Mouse (Mus musculus) stomach, embryonic 15.5 days (tissue): ENCODE results near the gene Gm21992. TPM values are rescaled to one million over a fixed set of nuclear protein-coding genes. Genes with fewer than 3 reads are reported as not detected.
"Not testable (repeated sequence)": the region's sequence is repeated elsewhere in the genome, so short reads cannot be mapped to it uniquely, and the experiment has no call there.

ENCODE experiments used
- ATAC-seq: fragments of 200-750 bp; cut with Nextera tagmentation; 2 replicates; pipeline ENCODE4 v1.8.0; 2017; ENCODE audit warnings: low read depth, moderate number of reproducible peaks, moderate TSS enrichment; ENCODE audit not compliant: insufficient read depth, low FRiP score
- H3K27ac ChIP-seq: fragments of 300-500 bp; sonication (generic); 2 replicates; pipeline ENCODE4 v1.5.1; 2015; ENCODE audit warnings: mild to moderate bottlenecking, inconsistent platforms
- H3K27me3 ChIP-seq: fragments of 300-500 bp; sonication (generic); replicated peaks from 2 replicates; pipeline ENCODE4 v1.6.1; 2015; ENCODE audit warnings: inconsistent platforms
- H3K36me3 ChIP-seq: fragments of 300-500 bp; sonication (generic); 2 replicates; pipeline ENCODE4 v1.6.1; 2015; ENCODE audit warnings: inconsistent platforms
- H3K4me1 ChIP-seq: fragments of 300-500 bp; sonication (generic); 2 replicates; pipeline ENCODE4 v1.6.1; 2015; ENCODE audit warnings: inconsistent platforms
- H3K4me2 ChIP-seq: fragments of 300-500 bp; sonication (generic); 2 replicates; pipeline ENCODE4 v1.6.1; 2015; ENCODE audit warnings: mild to moderate bottlenecking, inconsistent platforms
- H3K4me3 ChIP-seq: fragments of 300-500 bp; sonication (generic); replicated peaks from 2 replicates; pipeline ENCODE4 v1.5.1; 2015; ENCODE audit warnings: inconsistent platforms
- H3K9ac ChIP-seq: fragments of 300-500 bp; sonication (generic); 2 replicates; pipeline ENCODE4 v1.6.1; 2015; ENCODE audit warnings: inconsistent platforms
- H3K9me3 ChIP-seq: fragments of 300-500 bp; sonication (generic); 2 replicates; pipeline ENCODE4 v1.6.1; 2016; ENCODE audit warnings: inconsistent platforms
- WGBS: fragments of 180-500 bp; shearing (Covaris S2); methylation state at CpG from one replicate; pipeline ENCODE4 v1.1.7; 2015; 5-methylcytosine and 5-hydroxymethylcytosine counted together
- polyA plus RNA-seq: library from polyadenylated mRNA; unstranded; fragments of >200 nt; fragmentation: Nextera tagmentation; extraction: Ambion mirVana; gene quantifications from 2 replicates; pipeline ENCODE4 v1.2.1, GENCODE M21; 2015

The Gm21992 gene
- polyA plus RNA-seq, 1 experiment from 2014 or later: 38.0 TPM

DNA sequence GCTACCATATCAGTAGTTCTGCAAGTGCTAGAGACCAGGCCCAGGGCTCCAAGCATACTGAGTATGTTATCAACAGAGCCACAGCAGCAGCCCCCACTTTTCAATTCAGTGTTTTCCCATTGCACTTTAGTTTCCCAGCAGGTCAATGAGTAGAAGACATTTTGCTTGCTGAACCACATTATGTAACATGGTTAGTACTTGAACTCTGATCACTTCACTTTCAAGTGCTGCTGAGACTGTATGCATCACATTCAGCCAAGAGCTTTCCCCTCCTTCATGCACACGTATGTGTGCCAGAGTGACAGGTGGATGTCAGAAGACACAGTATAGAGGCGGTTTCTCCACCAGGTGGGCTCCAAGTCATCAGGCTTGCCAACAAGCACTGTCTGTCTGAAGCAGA is 28.5 kb downstream of the Gm21992 start:
- H3K36me3 ChIP-seq: peaks cover 51% of the 10 kb centered on the region
- H3K4me1 ChIP-seq: 0 out of 2 replicates have a peak, but pooled peaks cover 3% of the 10 kb centered on the region
- H3K4me2 ChIP-seq: no peak overlapping the region
- H3K9me3 ChIP-seq: no peaks in the 10 kb centered on the region
- ATAC-seq: no peak
- 88% methylated on average over 2 of the region's 2 CpGs for WGBS
- no peaks in the 10 kb centered on the region for H3K27me3 ChIP-seq
- H3K9ac ChIP-seq: no peak overlapping the region
- H3K27ac ChIP-seq: no peak overlapping the region
- H3K4me3 ChIP-seq: no peak overlapping the region

DNA sequence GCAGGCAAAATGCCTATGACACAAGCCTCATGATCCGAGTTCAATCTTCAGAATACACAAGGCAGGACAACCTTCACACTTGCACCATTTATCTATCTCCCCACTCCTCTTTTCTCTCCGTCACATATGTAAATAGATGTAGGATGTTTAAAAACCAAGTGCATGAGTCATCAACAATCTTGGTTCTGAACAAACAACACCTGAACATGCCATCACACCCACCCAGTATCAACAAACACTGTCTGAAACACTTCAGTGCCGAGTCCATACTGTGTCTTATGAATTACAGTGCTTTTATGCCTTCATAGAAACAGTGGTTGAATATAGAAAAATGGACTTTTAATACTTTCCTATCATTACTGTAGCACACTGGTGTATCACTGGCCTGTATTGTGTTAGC is 38.6 kb downstream of the Gm21992 start:
- ATAC-seq: no peak

DNA sequence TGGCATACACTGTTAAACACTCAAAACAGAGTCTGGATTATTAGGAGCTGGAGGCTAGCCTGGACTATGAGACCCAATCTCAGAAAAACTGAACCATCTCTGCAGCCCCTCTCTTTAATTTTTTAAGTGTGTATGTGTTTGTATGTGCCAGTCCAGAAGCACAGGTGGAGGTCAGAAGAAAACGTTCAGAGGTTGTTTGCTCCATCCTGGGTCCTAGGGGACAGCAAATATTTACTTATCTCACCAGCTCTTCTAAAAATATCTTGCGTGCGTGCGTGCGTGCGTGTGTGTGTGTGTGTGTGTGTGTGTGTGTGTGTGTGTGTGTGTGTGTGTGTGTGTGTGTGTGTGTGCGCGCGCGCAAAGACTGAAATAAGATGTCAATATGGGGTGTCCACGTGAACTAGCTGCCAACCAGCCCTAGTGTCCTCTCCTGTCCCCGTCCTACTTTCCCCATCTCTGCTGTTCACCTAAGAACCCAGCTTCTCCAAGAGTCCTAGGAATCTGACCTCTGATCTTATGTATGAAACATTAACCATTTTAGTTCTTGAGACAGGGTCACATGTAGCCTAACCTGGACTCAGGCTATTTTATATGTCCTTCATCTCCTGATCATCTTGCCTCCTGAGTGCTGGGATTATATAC is 43.8 kb downstream of the Gm21992 start:
- Histone ChIP-seq H3K4me1 (no peaks in the 10 kb centered on the region), H3K27me3 (no peaks in the 10 kb centered on the region), H3K9me3 (no peaks in the 10 kb centered on the region), H3K36me3 (peaks cover 36% of the 10 kb centered on the region), H3K27ac (no peak overlapping the region), H3K4me3 (no peak overlapping the region), H3K9ac (no peak overlapping the region), H3K4me2 (no peak overlapping the region)
- no peak for ATAC-seq
- 75% methylated on average over 10 of the region's 12 CpGs for WGBS

More for the DNA sequence above, 38.6 kb downstream of the Gm21992 start:
- 64% methylated on average over 3 of the region's 3 CpGs for WGBS
- H3K4me3 ChIP-seq: no peak overlapping the region
- H3K9ac ChIP-seq: no peak overlapping the region
- H3K4me2 ChIP-seq: no peak overlapping the region
- H3K9me3 ChIP-seq: no peaks in the 10 kb centered on the region
- 0 out of 2 replicates have a peak, but pooled peaks cover 3% of the 10 kb centered on the region for H3K4me1 ChIP-seq
- H3K27me3 ChIP-seq: no peaks in the 10 kb centered on the region
- peaks cover 17% of the 10 kb centered on the region; the same call in 1 of the 2 replicates for H3K36me3 ChIP-seq
- H3K27ac ChIP-seq: no peak overlapping the region

DNA sequence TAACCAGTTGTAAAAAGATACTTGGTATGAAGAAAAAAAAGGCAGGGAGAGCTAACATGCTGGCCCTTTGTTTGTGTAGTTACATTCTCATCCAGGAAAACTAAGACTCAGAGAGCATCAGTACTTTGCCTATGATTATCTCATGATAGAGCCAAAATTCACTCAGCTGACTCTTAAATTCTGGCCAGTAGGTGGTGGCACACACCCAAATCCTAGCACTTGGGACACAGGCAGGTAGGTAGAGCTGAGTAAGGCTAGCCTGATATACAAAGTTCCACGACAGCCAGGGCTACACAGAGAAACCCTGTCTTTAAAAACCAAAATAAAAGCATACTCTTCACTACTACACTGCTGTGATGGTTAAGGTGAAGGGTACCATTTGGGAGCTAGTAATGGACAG is 48.5 kb downstream of the Gm21992 start:
- no peak overlapping the region for H3K4me3 ChIP-seq
- H3K27me3 ChIP-seq: no peaks in the 10 kb centered on the region
- no peak for ATAC-seq
- no peak overlapping the region for H3K9ac ChIP-seq
- H3K36me3 ChIP-seq: peaks cover 36% of the 10 kb centered on the region
- peaks cover 5% of the 10 kb centered on the region for H3K4me1 ChIP-seq
- WGBS: 62% methylated on average over 1 of the region's 1 CpGs
- no peak overlapping the region for H3K4me2 ChIP-seq
- H3K27ac ChIP-seq: no peak overlapping the region
- H3K9me3 ChIP-seq: no peaks in the 10 kb centered on the region

DNA sequence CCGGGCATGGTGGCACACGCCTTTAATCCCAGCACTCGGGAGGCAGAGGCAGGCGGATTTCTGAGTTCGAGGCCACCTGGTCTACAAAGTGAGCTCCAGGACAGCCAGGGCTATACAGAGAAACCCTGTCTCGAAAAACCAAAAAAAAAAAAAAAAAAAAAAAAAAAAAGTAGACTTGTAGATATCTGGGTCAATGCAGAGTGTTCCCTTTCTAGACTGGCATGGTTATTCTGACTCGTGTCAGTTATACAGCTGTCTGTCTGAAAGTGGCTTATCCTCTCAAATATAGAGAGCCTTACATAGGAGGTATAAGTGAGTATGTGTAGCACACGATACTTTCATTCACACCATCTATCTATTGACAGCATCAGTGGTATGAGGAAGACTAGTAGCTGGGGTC is 50.9 kb downstream of the Gm21992 start:
- not testable (repeated sequence) for H3K4me3 ChIP-seq, H3K9me3 ChIP-seq, ATAC-seq, H3K4me1 ChIP-seq, H3K9ac ChIP-seq, H3K27me3 ChIP-seq, H3K27ac ChIP-seq, H3K4me2 ChIP-seq
- H3K36me3 ChIP-seq: peaks cover 22% of the 10 kb centered on the region; the same call in 1 of the 2 replicates
- WGBS: 87% methylated on average over 8 of the region's 8 CpGs

DNA sequence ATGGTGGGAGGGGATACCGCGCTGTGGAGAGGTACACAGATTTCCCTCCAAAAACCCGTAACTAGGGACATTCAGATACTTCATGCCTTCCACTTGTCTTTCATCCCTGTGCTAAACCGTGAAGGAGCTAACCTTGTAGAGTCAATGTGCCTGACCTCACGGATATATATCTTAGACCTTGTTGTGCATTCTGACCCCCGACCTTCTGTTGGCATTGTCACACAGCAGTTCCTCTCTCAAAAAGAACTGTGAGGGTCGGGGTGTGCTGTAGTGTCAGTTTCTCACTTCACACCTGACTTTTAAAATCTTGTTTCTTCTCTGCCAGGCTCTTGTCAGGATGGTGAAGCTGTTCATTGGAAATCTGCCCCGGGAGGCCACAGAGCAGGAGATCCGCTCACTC is 54.5 kb downstream of the Gm21992 start:
- Histone ChIP-seq H3K9me3 (no peaks in the 10 kb centered on the region), H3K4me3 (peak overlapping the region; percentile 78), H3K4me1 (peaks cover 9% of the 10 kb centered on the region), H3K36me3 (0 out of 2 replicates have a peak, but pooled peaks cover 4% of the 10 kb centered on the region), H3K4me2 (peak overlapping the region; percentile 77), H3K27me3 (no peaks in the 10 kb centered on the region), H3K9ac (peak overlapping the region; percentile 77), H3K27ac (peak overlapping the region; percentile 97)
- WGBS: 2% methylated on average over 9 of the region's 9 CpGs
- no peak for ATAC-seq

DNA sequence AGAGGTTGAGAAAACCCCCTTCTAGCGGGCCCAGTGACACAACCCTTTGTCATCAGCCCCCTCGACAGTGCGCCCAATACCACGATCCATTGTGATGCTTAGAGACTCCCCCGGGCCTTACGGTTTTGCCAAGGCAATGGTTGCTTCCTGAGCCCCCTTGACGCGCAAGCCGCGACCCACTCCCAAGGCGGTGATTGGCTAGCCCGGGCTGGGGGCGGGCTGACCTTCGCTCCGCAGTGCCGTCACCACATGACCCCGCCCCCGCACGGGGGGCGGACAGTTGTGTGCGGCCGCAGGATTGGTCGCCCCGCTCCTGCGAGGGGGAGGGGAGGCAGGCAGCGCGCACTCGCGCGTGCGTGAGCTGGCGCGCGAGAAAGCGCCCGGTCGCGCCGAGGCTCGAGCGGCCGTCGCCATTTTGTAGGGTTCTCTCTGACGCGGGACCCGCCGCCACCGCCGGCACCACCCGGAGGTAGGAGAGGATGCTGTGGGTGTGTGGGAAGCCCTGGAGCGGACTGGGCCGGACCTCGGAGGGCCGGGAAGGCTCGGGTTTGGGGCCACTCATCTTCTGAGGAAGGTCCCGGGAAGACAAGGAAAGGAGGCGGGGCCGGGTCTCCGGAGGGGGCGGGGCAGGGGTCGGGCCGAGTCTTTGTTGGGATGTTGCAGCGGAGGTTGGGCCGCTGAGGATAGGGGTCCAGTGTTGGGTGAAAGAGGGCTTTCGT is 55.1 kb downstream of the Gm21992 start, which contains the start of gene Rbm4b:
Gene Rbm4b, plus strand, starts transcription at position 305 of the 719 bp plus-strand sequence.
- ATAC-seq: peak; percentile 96
- WGBS: under 1% methylated on average over 62 of the region's 65 CpGs
- peak within 1 kb of the TSS; percentile 77 for H3K4me2 ChIP-seq
- peak within 1 kb of the TSS; percentile 77 for H3K9ac ChIP-seq
- no peaks in the 10 kb centered on the region for H3K27me3 ChIP-seq
- H3K27ac ChIP-seq: peak within 1 kb of the TSS; percentile 97
- peak within 1 kb of the TSS; percentile 78 for H3K4me3 ChIP-seq
- H3K9me3 ChIP-seq: no peaks in the 10 kb centered on the region
- peaks cover 9% of the 10 kb centered on the region for H3K4me1 ChIP-seq
- no peaks in the 10 kb centered on the region for H3K36me3 ChIP-seq

DNA sequence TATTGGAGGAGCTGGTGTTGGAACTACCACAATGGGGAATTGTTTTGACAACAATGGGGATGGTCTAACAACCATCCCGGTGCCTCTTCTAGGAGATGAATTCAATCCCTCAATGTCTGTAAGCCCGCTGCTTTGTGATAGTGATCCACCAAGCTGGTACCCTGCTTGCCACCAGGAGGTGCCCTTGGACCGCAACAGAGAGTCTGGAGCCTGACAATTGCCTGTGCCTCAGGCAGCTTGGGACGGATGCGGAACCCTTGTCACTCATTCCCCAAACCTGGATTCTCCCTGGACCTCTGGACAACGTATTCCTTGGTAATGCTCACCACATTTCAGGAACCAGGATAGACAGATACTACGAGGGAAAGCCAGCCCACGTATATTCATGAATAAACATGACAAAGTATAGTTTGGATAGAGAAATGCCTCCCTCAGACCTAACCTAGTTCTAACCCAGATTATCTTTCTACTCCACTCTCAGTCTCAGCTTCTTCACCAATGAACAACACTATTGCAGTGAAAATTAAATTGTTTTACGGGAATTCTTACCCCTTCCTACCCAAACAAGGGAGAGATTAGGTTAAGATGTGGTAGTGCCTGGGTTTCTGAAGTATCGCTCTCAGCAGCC is 55.7 kb downstream of the Gm21992 start:
- Histone ChIP-seq H3K4me1 (peaks cover 9% of the 10 kb centered on the region), H3K4me2 (peak overlapping the region; percentile 77), H3K9me3 (no peaks in the 10 kb centered on the region), H3K27me3 (no peaks in the 10 kb centered on the region), H3K36me3 (no peaks in the 10 kb centered on the region), H3K4me3 (peak overlapping the region; percentile 78), H3K9ac (no peak overlapping the region; the same call in 1 of the 2 replicates), H3K27ac (peak overlapping the region; percentile 97)
- ATAC-seq: peak; percentile 57
- WGBS: under 1% methylated on average over 10 of the region's 10 CpGs

DNA sequence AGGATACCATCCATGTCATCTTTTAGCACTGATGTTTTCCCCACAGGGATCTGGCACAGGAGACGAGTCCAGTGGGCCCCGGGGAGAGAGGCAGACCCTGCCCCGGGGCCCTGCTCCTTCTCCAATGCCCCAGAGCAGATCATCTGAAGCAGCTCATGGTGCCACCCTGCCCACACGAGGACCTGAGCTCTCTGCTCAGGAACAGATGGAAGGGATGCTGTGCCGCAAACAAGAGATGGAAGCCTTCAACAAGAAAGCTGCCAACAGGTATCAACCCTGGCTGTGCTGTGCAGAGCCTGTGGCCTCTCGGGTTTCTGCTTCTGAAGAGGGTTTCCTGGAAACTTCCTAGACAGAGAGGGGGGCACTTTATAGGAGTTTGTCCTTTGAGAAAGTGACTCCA is 61.4 kb downstream of the Gm21992 start:
- Histone ChIP-seq H3K9ac (no peak overlapping the region), H3K4me3 (no peak overlapping the region), H3K9me3 (no peaks in the 10 kb centered on the region), H3K27me3 (no peaks in the 10 kb centered on the region), H3K4me2 (no peak overlapping the region), H3K36me3 (no peaks in the 10 kb centered on the region), H3K4me1 (no peaks in the 10 kb centered on the region), H3K27ac (no peak overlapping the region)
- no peak for ATAC-seq
- 82% methylated on average over 6 of the region's 6 CpGs for WGBS

DNA sequence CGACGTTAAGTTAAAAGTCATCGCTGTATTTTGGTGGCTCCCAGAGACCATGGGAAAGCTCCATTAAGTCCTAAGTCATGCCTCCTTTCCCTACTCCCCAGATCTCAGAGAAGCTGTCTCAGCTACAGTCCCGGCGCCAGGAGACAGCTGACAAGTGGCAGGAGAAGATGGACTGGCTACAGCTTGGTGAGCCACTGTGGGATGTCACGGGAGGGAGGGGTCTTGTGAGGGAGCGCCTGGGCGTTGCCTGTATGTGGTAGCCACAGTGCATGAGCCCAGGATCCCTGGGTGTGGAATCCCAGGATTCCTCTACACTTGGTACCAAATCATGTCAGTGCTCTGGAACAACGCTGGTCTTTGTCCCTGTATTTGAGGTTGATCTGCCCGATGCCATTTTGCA is 62.9 kb downstream of the Gm21992 start:
- no peaks in the 10 kb centered on the region for H3K27me3 ChIP-seq
- H3K36me3 ChIP-seq: no peaks in the 10 kb centered on the region
- H3K4me2 ChIP-seq: no peak overlapping the region
- H3K9me3 ChIP-seq: no peaks in the 10 kb centered on the region
- no peak overlapping the region for H3K27ac ChIP-seq
- no peaks in the 10 kb centered on the region for H3K4me1 ChIP-seq
- no peak overlapping the region for H3K4me3 ChIP-seq
- WGBS: 81% methylated on average over 10 of the region's 10 CpGs
- H3K9ac ChIP-seq: no peak overlapping the region
- ATAC-seq: no peak

DNA sequence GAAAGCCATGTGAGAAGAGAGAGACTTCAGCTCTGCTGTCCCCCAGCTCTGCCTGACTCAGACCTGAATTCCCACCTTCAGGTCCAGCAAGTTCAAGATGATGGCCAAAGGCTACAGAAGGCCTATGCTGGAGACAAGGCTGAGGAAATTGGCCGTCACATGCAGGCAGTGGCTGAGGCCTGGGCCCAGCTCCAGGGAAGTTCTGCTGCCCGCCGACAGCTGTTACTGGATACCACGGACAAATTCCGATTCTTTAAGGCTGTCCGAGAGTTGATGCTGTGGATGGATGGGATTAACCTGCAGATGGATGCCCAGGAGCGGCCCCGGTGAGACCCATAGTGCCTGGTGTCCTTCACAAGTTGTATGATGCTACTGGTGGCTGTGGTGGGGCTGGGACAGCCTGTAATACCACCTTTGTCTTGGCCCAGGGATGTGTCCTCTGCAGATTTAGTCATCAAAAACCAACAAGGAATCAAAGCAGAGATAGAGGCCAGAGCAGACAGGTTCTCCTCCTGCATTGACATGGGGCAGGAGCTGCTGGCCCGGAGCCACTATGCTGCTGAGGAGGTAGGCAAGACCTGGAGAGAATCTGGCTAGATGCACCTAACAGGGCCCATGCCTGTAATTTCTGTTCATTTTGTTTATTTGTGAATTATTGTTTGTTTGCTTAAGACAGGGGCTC is 63.6 kb downstream of the Gm21992 start:
- H3K9ac ChIP-seq: no peak overlapping the region
- no peak overlapping the region for H3K27ac ChIP-seq
- H3K36me3 ChIP-seq: no peaks in the 10 kb centered on the region
- no peaks in the 10 kb centered on the region for H3K9me3 ChIP-seq
- H3K4me3 ChIP-seq: no peak overlapping the region
- H3K4me1 ChIP-seq: no peaks in the 10 kb centered on the region
- no peak for ATAC-seq
- H3K4me2 ChIP-seq: no peak overlapping the region
- WGBS: 89% methylated on average over 9 of the region's 9 CpGs
- no peaks in the 10 kb centered on the region for H3K27me3 ChIP-seq
